Mouse (Mus musculus) kidney, embryonic 14.5 days (tissue): ENCODE measurements around the gene Lrrc66. TPM values are rescaled to one million over a fixed set of nuclear protein-coding genes. Genes with fewer than 3 reads are reported as not detected.
A peak's percentile ranks its signal among the peaks of the same experiment; 100 is the strongest.

Experiments
- ATAC-seq: fragments of 200-750 bp; cut with Nextera tagmentation; 2 replicates; pipeline ENCODE4 v1.8.0; 2017; ENCODE audit warnings: moderate number of reproducible peaks, mild to moderate bottlenecking, moderate TSS enrichment, moderate library complexity; ENCODE audit not compliant: low FRiP score, low TSS enrichment
- H3K27ac ChIP-seq: fragments of 300-500 bp; sonication (generic); 2 replicates; pipeline ENCODE4 v1.5.1; 2014; ENCODE audit warnings: low read depth, mild to moderate bottlenecking, low read length, moderate library complexity, mixed read lengths
- H3K27me3 ChIP-seq: fragments of 300-500 bp; sonication (generic); 2 replicates; pipeline ENCODE4 v1.6.1; 2014; ENCODE audit warnings: mild to moderate bottlenecking, low read length; ENCODE audit not compliant: control insufficient read depth, insufficient read depth
- H3K36me3 ChIP-seq: fragments of 300-500 bp; sonication (generic); 2 replicates; pipeline ENCODE4 v1.6.1; 2014; ENCODE audit warnings: low read length, mixed read lengths; ENCODE audit not compliant: control insufficient read depth, insufficient read depth
- H3K4me1 ChIP-seq: fragments of 300-500 bp; sonication (generic); 2 replicates; pipeline ENCODE4 v1.6.1; 2014; ENCODE audit warnings: low read length, mixed read lengths; ENCODE audit not compliant: control insufficient read depth, insufficient read depth
- H3K4me2 ChIP-seq: fragments of 300-500 bp; sonication (generic); replicated peaks from 2 replicates; pipeline ENCODE4 v1.6.1; 2014; ENCODE audit warnings: low read depth, mild to moderate bottlenecking, low read length
- H3K4me3 ChIP-seq: fragments of 300-500 bp; sonication (generic); 2 replicates; pipeline ENCODE4 v1.5.1; 2014; ENCODE audit warnings: mild to moderate bottlenecking, low read length
- H3K9ac ChIP-seq: fragments of 300-500 bp; sonication (generic); 2 replicates; pipeline ENCODE4 v1.6.1; 2014; ENCODE audit warnings: low read depth, mild to moderate bottlenecking, low read length, moderate library complexity
- H3K9me3 ChIP-seq: fragments of 300-500 bp; sonication (generic); 2 replicates; pipeline ENCODE4 v1.6.1; 2016; ENCODE audit warnings: low read length; ENCODE audit not compliant: control insufficient read depth
- whole genome bisulfite sequencing: fragments of 180-500 bp; shearing (Covaris S2); extraction: QIAGEN DNeasy Blood & Tissue Kit; methylation state at CpG from one replicate; pipeline ENCODE4 v1.1.7; 2014; 5-methylcytosine and 5-hydroxymethylcytosine counted together
- polyA plus RNA-seq: library from polyadenylated mRNA; unstranded; fragments of >200 nt; fragmentation: Nextera tagmentation; extraction: Ambion mirVana; gene quantifications from 2 replicates; pipeline ENCODE4 v1.2.1, GENCODE M21; 2014

Lrrc66 gene
- polyA plus RNA-seq: 0.06 TPM in 1 of 2 replicates, not detected in the other

GRCm38 (mm10) chr5:73632291-73632690 lies at the start of gene Lrrc66:
TSS of gene Lrrc66 (minus strand) at chr5:73632526.
- Histone ChIP-seq H3K9me3 (peaks cover 2% of the 10 kb centered on the region; the same call in 1 of the 2 replicates), H3K27ac (no peak within 1 kb of the TSS), H3K27me3 (no peaks in the 10 kb centered on the region), H3K36me3 (peaks cover 16% of the 10 kb centered on the region), H3K4me1 (no peaks in the 10 kb centered on the region), H3K4me2 (no peak within 1 kb of the TSS), H3K9ac (no peak within 1 kb of the TSS), H3K4me3 (no peak within 1 kb of the TSS)
- WGBS: 72% methylated on average over 8 of the region's 8 CpGs
- no peak for ATAC-seq

GRCm38 (mm10) chr5:73676626-73677025 lies 44.3 kb upstream of the Lrrc66 start:
- Histone ChIP-seq H3K9ac (no peak overlapping the region), H3K36me3 (no peaks in the 10 kb centered on the region), H3K4me2 (no peak overlapping the region), H3K4me1 (no peaks in the 10 kb centered on the region), H3K27me3 (no peaks in the 10 kb centered on the region), H3K4me3 (no peak overlapping the region), H3K9me3 (no peaks in the 10 kb centered on the region), H3K27ac (no peak overlapping the region)
- WGBS: 86% methylated on average over 13 of the region's 13 CpGs
- no peak for ATAC-seq

GRCm38 (mm10) chr5:73675604-73676003 lies 43.3 kb upstream of the Lrrc66 start:
- no peak overlapping the region for H3K9ac ChIP-seq
- 74% methylated on average over 3 of the region's 3 CpGs for WGBS
- ATAC-seq: no peak

GRCm38 (mm10) chr5:73669386-73669785 lies 37.1 kb upstream of the Lrrc66 start:
- Histone ChIP-seq H3K4me2 (peak overlapping the region; percentile 1; the same call in 1 of the 2 replicates), H3K4me1 (no peaks in the 10 kb centered on the region), H3K36me3 (no peaks in the 10 kb centered on the region), H3K9ac (no peak overlapping the region), H3K27ac (no peak overlapping the region), H3K4me3 (no peak overlapping the region), H3K27me3 (no peaks in the 10 kb centered on the region), H3K9me3 (no peaks in the 10 kb centered on the region)
- ATAC-seq: no peak
- 40% methylated on average over 26 of the region's 26 CpGs for WGBS

More at GRCm38 (mm10) chr5:73675604-73676003, 43.3 kb upstream of the Lrrc66 start:
- Histone ChIP-seq H3K9me3 (no peaks in the 10 kb centered on the region), H3K4me2 (no peak overlapping the region), H3K27ac (no peak overlapping the region), H3K27me3 (no peaks in the 10 kb centered on the region), H3K4me3 (no peak overlapping the region), H3K4me1 (no peaks in the 10 kb centered on the region), H3K36me3 (no peaks in the 10 kb centered on the region)

GRCm38 (mm10) chr5:73667877-73668276 lies 35.6 kb upstream of the Lrrc66 start:
- Histone ChIP-seq H3K9ac (no peak overlapping the region), H3K4me1 (no peaks in the 10 kb centered on the region), H3K36me3 (no peaks in the 10 kb centered on the region), H3K27me3 (no peaks in the 10 kb centered on the region), H3K27ac (no peak overlapping the region), H3K4me2 (no peak overlapping the region), H3K4me3 (no peak overlapping the region), H3K9me3 (no peaks in the 10 kb centered on the region)
- ATAC-seq: no peak
- 79% methylated on average over 2 of the region's 2 CpGs for WGBS

- ATAC-seq: no peak
- H3K4me1 ChIP-seq: no peaks in the 10 kb centered on the region
- 81% methylated on average over 2 of the region's 2 CpGs for WGBS
- H3K27ac ChIP-seq: no peak overlapping the region
- no peak overlapping the region for H3K9ac ChIP-seq
- no peak overlapping the region for H3K4me2 ChIP-seq
- no peaks in the 10 kb centered on the region for H3K36me3 ChIP-seq
- no peaks in the 10 kb centered on the region for H3K27me3 ChIP-seq
- no peak overlapping the region for H3K4me3 ChIP-seq
- H3K9me3 ChIP-seq: no peaks in the 10 kb centered on the region
These were observed 34.4 kb upstream of the Lrrc66 start for GRCm38 (mm10) chr5:73666695-73667094.

GRCm38 (mm10) chr5:73651855-73652201 lies 19.5 kb upstream of the Lrrc66 start:
- Histone ChIP-seq H3K4me3 (peak overlapping the region; percentile 53), H3K4me2 (peak overlapping the region; percentile 74), H3K36me3 (no peaks in the 10 kb centered on the region), H3K27me3 (peaks cover 47% of the 10 kb centered on the region), H3K4me1 (peaks cover 17% of the 10 kb centered on the region), H3K9me3 (no peaks in the 10 kb centered on the region), H3K27ac (no peak overlapping the region), H3K9ac (no peak overlapping the region)
- under 1% methylated on average over 4 of the region's 4 CpGs for WGBS
- no peak for ATAC-seq

GRCm38 (mm10) chr5:73651061-73651854 lies 18.9 kb upstream of the Lrrc66 start, which contains the start of gene Spata18:
TSS of gene Spata18 (plus strand) at chr5:73651379.
- peak within 1 kb of the TSS; percentile 19 for H3K9ac ChIP-seq
- H3K4me1 ChIP-seq: peaks cover 17% of the 10 kb centered on the region
- H3K9me3 ChIP-seq: no peaks in the 10 kb centered on the region
- no peak within 1 kb of the TSS for H3K27ac ChIP-seq
- H3K36me3 ChIP-seq: no peaks in the 10 kb centered on the region
- H3K27me3 ChIP-seq: peaks cover 47% of the 10 kb centered on the region
- H3K4me2 ChIP-seq: peak within 1 kb of the TSS; percentile 74
- WGBS: under 1% methylated on average over 44 of the region's 57 CpGs
- H3K4me3 ChIP-seq: peak within 1 kb of the TSS; percentile 53
- peak; percentile 45; the same call in 1 of the 2 replicates for ATAC-seq

GRCm38 (mm10) chr5:73650365-73650964 lies 18.1 kb upstream of the Lrrc66 start:
- WGBS: under 1% methylated on average over 15 of the region's 15 CpGs

More at GRCm38 (mm10) chr5:73650365-73650964, 18.1 kb upstream of the Lrrc66 start:
- no peak for ATAC-seq
- no peaks in the 10 kb centered on the region for H3K9me3 ChIP-seq
- H3K36me3 ChIP-seq: no peaks in the 10 kb centered on the region
- peak overlapping the region; percentile 53 for H3K4me3 ChIP-seq
- H3K27ac ChIP-seq: no peak overlapping the region
- H3K27me3 ChIP-seq: peaks cover 47% of the 10 kb centered on the region
- peak overlapping the region; percentile 74 for H3K4me2 ChIP-seq
- H3K4me1 ChIP-seq: peaks cover 17% of the 10 kb centered on the region
- no peak overlapping the region for H3K9ac ChIP-seq
